Mouse (Mus musculus): ENCODE measurements around the gene Mtnr1a.

Mtnr1a gene

DNA sequence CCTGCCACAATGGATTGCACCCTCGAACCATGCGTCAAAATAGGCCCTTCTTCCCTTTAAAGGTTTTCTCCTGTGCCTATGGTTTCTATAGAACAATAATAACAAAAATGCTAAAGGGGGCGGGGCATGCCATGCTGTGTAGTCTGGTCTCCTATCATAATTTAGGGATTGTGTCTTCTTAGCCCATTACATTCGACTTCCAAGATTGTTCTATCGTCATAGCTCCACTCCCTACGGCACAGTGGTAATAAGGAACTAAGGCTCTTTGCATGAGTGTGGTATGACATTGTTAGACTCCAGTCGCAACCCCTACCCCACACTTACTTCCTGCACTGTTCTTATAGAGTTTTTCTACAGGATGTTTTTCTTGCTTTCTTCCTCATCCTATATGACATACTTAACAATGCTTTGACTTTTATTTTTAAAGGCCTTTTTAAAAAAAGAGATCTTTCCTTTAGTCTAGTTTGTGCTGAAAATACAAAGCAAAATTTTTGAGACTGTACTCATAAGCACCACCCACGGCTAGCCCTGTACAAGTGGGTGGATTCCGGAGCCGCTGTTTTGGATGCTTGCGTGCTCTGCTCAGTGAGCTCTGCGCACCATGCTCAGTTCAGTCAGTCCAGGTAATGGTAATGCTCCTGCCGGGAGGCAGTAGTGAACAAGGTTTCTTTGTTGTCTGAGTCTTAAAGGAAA lies 40.6 kb downstream of the Mtnr1a start:
- DNase-seq (ENCODE audit: low read depth, low spot score) = no peak

DNA sequence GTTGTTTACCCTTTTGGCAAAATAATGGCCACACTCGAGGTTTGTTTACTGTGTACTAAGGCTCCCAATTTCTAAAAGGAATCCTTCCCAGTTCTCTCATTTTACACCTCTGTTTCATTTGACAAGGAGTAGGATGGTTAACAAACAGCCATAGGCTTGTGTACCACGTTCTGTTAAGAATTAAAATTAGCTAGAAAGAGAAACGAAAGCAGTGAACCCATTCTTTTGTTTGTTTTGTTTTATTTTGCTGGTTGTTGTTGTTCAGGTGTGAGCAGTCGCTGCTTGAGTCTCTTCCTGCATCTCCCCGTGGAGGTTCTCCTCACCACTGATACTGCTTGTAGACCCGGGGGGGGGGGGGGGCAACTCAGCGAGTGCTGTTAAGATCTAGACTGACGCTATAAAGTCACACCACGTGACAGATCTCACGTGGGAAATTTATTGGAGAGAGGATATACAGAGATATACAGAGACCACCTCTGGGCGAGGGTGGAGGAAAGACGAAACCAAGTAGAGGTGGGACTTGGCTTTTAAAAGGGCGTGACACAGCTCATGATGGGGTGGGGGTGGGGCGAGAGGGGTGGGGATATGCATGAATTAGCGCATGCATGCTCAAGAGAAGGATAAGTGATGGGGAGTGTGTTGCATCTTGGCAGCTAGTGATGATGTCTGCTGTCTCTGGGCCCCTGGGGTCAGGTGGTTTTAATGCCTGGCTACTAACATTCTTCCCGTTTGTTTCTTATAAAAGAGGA lies 41.3 kb downstream of the Mtnr1a start:
- no peak for DNase-seq (ENCODE audit: low read depth, low spot score)

DNA sequence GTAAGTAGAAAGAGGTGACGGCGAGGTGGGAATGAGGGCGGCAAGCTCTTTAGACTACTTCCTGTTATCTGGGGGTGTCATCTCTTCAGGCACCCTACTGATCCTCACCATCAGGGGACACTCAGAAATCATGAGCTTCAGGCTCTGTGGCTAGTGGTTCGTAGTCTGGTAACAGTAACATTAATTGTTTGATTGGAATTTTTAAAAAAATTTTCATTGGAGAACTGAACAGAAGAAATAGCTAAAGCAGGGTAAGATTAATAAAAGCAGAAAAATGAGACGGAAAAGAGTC lies 41.8 kb downstream of the Mtnr1a start:
- DNase-seq (ENCODE audit: low read depth, low spot score) = no peak

DNA sequence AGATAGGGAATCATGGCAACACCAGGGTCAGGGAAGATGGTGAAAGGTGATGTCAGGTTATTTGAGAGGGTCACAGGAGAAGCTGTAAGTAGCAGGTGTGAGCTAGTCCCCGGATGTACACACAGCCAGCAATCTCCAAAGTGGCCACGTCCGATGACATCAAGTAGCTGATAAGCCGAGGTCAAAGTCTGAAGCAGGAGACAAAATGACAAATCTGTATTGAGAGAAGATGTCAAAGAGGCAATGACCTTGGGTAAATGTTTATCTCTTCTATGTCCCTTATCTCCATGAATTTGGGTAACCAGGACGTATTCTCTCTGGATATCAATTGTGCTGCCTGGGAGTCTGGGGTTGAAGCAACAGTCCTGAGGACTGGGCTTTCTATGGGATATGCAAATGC lies 42.9 kb downstream of the Mtnr1a start:
- no peak for DNase-seq (ENCODE audit: low read depth, low spot score)

DNA sequence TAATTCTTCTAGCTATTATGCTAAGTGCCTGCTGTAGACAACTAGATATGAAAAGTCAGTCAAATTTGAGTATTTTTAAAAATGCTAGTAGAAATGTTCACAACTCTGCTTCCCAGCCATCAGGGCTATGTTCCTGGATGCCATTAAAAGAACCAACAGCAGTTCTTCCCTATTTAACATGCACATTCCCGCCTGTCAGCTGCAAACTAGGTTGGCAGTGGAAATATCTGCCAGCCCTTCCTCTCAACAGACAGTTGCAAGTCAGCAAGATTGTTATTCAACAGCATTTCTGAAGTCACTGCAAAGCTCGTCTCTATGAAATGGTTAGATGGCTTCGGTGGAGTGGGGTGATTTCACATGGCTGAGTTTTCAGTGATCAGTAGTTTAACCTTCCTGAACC lies 48.7 kb downstream of the Mtnr1a start:
- no peak for DNase-seq (ENCODE audit: low read depth, low spot score)

DNA sequence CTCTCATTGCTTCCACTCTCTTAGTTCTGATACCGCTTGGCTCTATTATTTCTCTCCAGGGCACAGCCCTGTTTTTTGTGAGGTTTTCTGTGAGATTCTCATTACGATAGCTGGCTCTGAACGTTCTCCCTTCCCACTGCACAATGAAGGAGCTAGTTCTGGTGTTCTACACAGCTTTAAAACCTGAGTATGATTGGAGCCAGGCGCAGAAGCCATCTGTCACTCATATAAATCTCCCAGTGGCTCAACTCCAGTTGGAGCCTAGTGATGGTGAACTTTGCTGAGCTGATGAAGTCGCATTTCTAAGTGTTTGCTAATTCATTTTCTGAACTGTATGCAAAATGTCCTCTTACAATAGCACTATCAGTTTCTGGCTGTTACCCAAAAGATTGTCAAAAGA lies 56.7 kb downstream of the Mtnr1a start:
- no peak for DNase-seq (ENCODE audit: low read depth, low spot score)
